Mouse (Mus musculus): Measurements from ENCODE around the gene Lrrc28. TPM values are rescaled to one million over a fixed set of nuclear protein-coding genes. Genes with fewer than 3 reads are reported as not detected.

The Lrrc28 gene
- total and polyA plus RNA-seq, 2 experiments: 22.1 to 40.7 TPM

DNA sequence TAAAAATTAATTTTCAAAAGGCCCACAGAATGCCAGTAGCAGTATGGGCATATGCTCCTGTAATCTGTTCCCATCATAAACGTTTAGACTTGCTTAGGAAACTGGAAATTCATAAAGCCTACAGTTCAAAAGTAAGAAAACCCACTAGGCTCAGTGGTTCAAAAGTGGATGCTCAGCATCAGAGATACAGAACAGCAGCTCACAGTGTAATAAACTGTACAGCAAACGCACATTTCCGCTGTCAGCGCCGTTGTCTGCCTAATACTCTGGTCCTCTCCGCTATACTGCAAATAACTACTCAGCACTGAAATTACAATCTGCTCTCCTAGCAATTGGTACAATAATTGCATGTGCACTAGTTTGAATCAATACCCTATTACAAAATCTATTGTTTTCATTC is 67.0 kb downstream of the Lrrc28 start:
- peak; percentile 34 for DNase-seq (ENCODE audit: extremely low read depth, low read depth, low spot score)
- Histone ChIP-seq H3K4me1 (ENCODE audit: control insufficient read depth, insufficient read depth, low read length) (peaks cover 11% of the 10 kb centered on the region), H3K79me2 (ENCODE audit: control insufficient read depth, insufficient read depth, low read length) (peaks cover 6% of the 10 kb centered on the region; the same call in 1 of the 2 replicates), H3K27ac (replicated peaks; ENCODE audit: insufficient read depth, low read depth, low read length) (no peak overlapping the region), H3K36me3 (ENCODE audit: control insufficient read depth, insufficient read depth, low read length) (no peaks in the 10 kb centered on the region), H3K27me3 (ENCODE audit: control insufficient read depth, insufficient read depth, low read length) (no peaks in the 10 kb centered on the region), H3K4me3 (ENCODE audit: insufficient read depth, low read depth, low read length) (no peak overlapping the region), H3K9ac (ENCODE audit: low read depth, low read length) (no peak overlapping the region)
- WGBS: 80% methylated on average over 6 of the region's 6 CpGs
- no peak for TF ChIP-seq POLR2A (IDR thresholded peaks at IDR 0.05; ENCODE audit: extremely low read depth, insufficient read depth, low read length)
- no peak for TF ChIP-seq CTCF (IDR thresholded peaks at IDR 0.05; ENCODE audit: low read depth, low read length)

DNA sequence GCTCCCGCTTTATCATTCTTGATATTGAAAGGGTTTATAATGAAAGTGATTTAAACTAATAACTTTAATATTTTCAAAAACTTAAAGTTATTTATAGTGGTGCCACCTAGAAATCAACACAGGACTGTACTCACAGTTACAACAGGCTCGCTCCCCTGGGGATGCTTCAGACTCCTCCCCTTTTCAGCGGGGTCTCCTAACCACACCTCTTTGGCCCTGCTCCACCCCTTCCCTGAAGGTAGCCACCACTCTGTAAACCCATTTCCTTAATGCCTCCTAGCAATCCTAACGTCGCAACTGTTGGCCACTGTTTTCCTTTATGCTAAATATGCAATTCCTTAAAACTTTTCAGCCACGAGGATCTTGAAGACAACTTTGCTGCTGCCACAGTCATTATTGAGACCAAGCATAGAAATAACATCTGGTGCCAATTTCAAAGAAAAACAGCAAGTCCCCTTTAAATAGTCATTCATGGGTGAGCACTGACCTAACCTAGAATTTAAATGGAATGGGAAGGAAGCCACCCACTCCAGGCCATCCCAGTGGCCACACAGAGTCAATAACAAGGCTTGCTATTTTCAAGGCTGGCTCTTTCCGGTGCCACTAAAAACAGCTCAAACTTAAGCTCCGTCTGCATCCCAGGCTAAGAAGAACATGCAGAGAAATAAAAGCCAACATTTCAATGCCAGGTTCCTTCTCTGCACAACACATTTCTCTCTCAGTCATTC is 78.4 kb downstream of the Lrrc28 start:
- Histone ChIP-seq H3K4me1 (ENCODE audit: control insufficient read depth, insufficient read depth, low read length) (peaks cover 6% of the 10 kb centered on the region), H3K79me2 (ENCODE audit: control insufficient read depth, insufficient read depth, low read length) (peaks cover 10% of the 10 kb centered on the region; the same call in 1 of the 2 replicates), H3K27me3 (ENCODE audit: control insufficient read depth, insufficient read depth, low read length) (no peaks in the 10 kb centered on the region), H3K9ac (ENCODE audit: low read depth, low read length) (no peak overlapping the region), H3K4me3 (ENCODE audit: insufficient read depth, low read depth, low read length) (no peak overlapping the region), H3K36me3 (ENCODE audit: control insufficient read depth, insufficient read depth, low read length) (no peaks in the 10 kb centered on the region), H3K27ac (replicated peaks; ENCODE audit: insufficient read depth, low read depth, low read length) (no peak overlapping the region)
- WGBS: 68% methylated on average over 8 of the region's 8 CpGs
- DNase-seq (ENCODE audit: extremely low read depth, low read depth, low spot score): no peak
- TF ChIP-seq CTCF (IDR thresholded peaks at IDR 0.05; ENCODE audit: low read depth, low read length) (no peak), POLR2A (IDR thresholded peaks at IDR 0.05; ENCODE audit: extremely low read depth, insufficient read depth, low read length) (no peak)

DNA sequence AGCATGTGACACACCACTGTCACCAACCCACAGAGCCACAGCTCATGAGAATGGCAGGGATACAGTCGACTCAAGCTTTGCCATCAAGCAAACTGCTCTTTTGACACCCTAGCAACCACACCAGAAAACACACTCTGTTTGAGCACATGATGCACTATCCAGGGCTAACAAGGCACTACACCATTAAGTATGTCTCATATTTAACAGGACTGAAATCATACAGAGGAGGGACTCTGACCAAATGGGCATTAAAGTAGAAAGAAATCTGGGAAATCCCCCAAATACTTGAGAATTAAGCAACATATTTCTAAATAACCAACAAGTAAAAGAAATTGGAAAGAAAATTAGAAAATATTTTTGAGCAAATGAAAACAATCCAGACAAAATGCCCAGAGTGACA is 79.9 kb downstream of the Lrrc28 start:
- WGBS: 75% methylated on average over 1 of the region's 1 CpGs
- Histone ChIP-seq H3K36me3 (ENCODE audit: control insufficient read depth, insufficient read depth, low read length) (no peaks in the 10 kb centered on the region), H3K27ac (replicated peaks; ENCODE audit: insufficient read depth, low read depth, low read length) (no peak overlapping the region), H3K79me2 (ENCODE audit: control insufficient read depth, insufficient read depth, low read length) (peaks cover 11% of the 10 kb centered on the region; the same call in 1 of the 2 replicates), H3K4me3 (ENCODE audit: insufficient read depth, low read depth, low read length) (no peak overlapping the region), H3K27me3 (ENCODE audit: control insufficient read depth, insufficient read depth, low read length) (no peaks in the 10 kb centered on the region), H3K9ac (ENCODE audit: low read depth, low read length) (no peak overlapping the region), H3K4me1 (ENCODE audit: control insufficient read depth, insufficient read depth, low read length) (peaks cover 6% of the 10 kb centered on the region)
- no peak for DNase-seq (ENCODE audit: extremely low read depth, low read depth, low spot score)
- TF ChIP-seq POLR2A (IDR thresholded peaks at IDR 0.05; ENCODE audit: extremely low read depth, insufficient read depth, low read length): no peak
- TF ChIP-seq CTCF (IDR thresholded peaks at IDR 0.05; ENCODE audit: low read depth, low read length): no peak

GRCm38 (mm10) chr7:67562176-67562575 is 82.9 kb downstream of the Lrrc28 start:
- Histone ChIP-seq H3K79me2 (ENCODE audit: control insufficient read depth, insufficient read depth, low read length) (peaks cover 10% of the 10 kb centered on the region; the same call in 1 of the 2 replicates), H3K27me3 (ENCODE audit: control insufficient read depth, insufficient read depth, low read length) (no peaks in the 10 kb centered on the region), H3K9ac (ENCODE audit: low read depth, low read length) (peak overlapping the region; percentile 22; the same call in 1 of the 2 replicates), H3K4me1 (ENCODE audit: control insufficient read depth, insufficient read depth, low read length) (peaks cover 6% of the 10 kb centered on the region), H3K27ac (replicated peaks; ENCODE audit: insufficient read depth, low read depth, low read length) (peak overlapping the region; percentile 74), H3K4me3 (ENCODE audit: insufficient read depth, low read depth, low read length) (peak overlapping the region; percentile 7; the same call in 1 of the 2 replicates), H3K36me3 (ENCODE audit: control insufficient read depth, insufficient read depth, low read length) (no peaks in the 10 kb centered on the region; the same call in 1 of the 2 replicates)
- TF ChIP-seq CTCF (IDR thresholded peaks at IDR 0.05; ENCODE audit: low read depth, low read length) (no peak), POLR2A (IDR thresholded peaks at IDR 0.05; ENCODE audit: extremely low read depth, insufficient read depth, low read length) (no peak)
- 24% methylated on average over 12 of the region's 12 CpGs for WGBS
- peak; percentile 88 for DNase-seq (ENCODE audit: extremely low read depth, low read depth, low spot score)

GRCm38 (mm10) chr7:67559486-67559885 is 85.6 kb downstream of the Lrrc28 start:
- DNase-seq (ENCODE audit: extremely low read depth, low read depth, low spot score): no peak
- Histone ChIP-seq H3K9ac (ENCODE audit: low read depth, low read length) (no peak overlapping the region), H3K27ac (replicated peaks; ENCODE audit: insufficient read depth, low read depth, low read length) (no peak overlapping the region), H3K36me3 (ENCODE audit: control insufficient read depth, insufficient read depth, low read length) (peaks cover 2% of the 10 kb centered on the region; the same call in 1 of the 2 replicates), H3K4me3 (ENCODE audit: insufficient read depth, low read depth, low read length) (no peak overlapping the region), H3K79me2 (ENCODE audit: control insufficient read depth, insufficient read depth, low read length) (peaks cover 5% of the 10 kb centered on the region; the same call in 1 of the 2 replicates), H3K4me1 (ENCODE audit: control insufficient read depth, insufficient read depth, low read length) (peaks cover 5% of the 10 kb centered on the region; the same call in 1 of the 2 replicates), H3K27me3 (ENCODE audit: control insufficient read depth, insufficient read depth, low read length) (no peaks in the 10 kb centered on the region)
- TF ChIP-seq POLR2A (IDR thresholded peaks at IDR 0.05; ENCODE audit: extremely low read depth, insufficient read depth, low read length): no peak
- no peak for TF ChIP-seq CTCF (IDR thresholded peaks at IDR 0.05; ENCODE audit: low read depth, low read length)
- 90% methylated on average over 7 of the region's 7 CpGs for WGBS

- Histone ChIP-seq H3K27me3 (ENCODE audit: control insufficient read depth, insufficient read depth, low read length) (no peaks in the 10 kb centered on the region), H3K4me3 (ENCODE audit: insufficient read depth, low read depth, low read length) (no peak overlapping the region), H3K36me3 (ENCODE audit: control insufficient read depth, insufficient read depth, low read length) (peaks cover 2% of the 10 kb centered on the region; the same call in 1 of the 2 replicates), H3K27ac (replicated peaks; ENCODE audit: insufficient read depth, low read depth, low read length) (no peak overlapping the region), H3K9ac (ENCODE audit: low read depth, low read length) (no peak overlapping the region), H3K79me2 (ENCODE audit: control insufficient read depth, insufficient read depth, low read length) (peaks cover 5% of the 10 kb centered on the region; the same call in 1 of the 2 replicates), H3K4me1 (ENCODE audit: control insufficient read depth, insufficient read depth, low read length) (peaks cover 5% of the 10 kb centered on the region; the same call in 1 of the 2 replicates)
- no peak for TF ChIP-seq POLR2A (IDR thresholded peaks at IDR 0.05; ENCODE audit: extremely low read depth, insufficient read depth, low read length)
- TF ChIP-seq CTCF (IDR thresholded peaks at IDR 0.05; ENCODE audit: low read depth, low read length): no peak
- DNase-seq (ENCODE audit: extremely low read depth, low read depth, low spot score): no peak
- WGBS: 73% methylated on average over 5 of the region's 5 CpGs
Observed at GRCm38 (mm10) chr7:67558230-67558629, 86.8 kb downstream of the Lrrc28 start.
